Mouse (Mus musculus): ENCODE measurements around the gene Mettl24.
"Not testable (repeated sequence)": the region's sequence is repeated elsewhere in the genome, so short reads cannot be mapped to it uniquely, and the experiment has no call there.

Gene Mettl24

GRCm38 (mm10) chr10:40750293-40751047 is 67.4 kb downstream of the Mettl24 start:
- no peak for DNase-seq

DNA sequence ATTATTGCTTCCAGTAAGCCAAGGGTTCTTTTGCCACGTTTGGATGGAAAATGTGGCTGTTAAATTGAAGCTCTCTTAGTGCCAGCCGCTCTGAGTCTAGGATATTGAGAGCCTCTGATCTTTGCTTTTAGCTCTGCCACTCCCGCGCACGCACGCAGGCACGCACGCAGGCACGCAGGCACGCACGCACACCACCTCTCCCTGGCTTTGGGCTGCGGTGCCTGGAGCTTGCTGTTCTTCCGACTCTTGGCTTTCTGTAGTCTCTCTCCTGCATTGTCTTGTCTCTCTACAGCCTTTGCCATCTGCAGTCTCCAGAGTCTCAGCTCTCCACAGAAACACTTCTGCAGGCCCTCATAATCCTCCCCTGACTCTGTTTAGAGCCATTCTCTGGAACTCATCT is 68.1 kb downstream of the Mettl24 start:
- DNase-seq: no peak

GRCm38 (mm10) chr10:40753036-40753435 is 70.0 kb downstream of the Mettl24 start:
- DNase-seq: no peak

DNA sequence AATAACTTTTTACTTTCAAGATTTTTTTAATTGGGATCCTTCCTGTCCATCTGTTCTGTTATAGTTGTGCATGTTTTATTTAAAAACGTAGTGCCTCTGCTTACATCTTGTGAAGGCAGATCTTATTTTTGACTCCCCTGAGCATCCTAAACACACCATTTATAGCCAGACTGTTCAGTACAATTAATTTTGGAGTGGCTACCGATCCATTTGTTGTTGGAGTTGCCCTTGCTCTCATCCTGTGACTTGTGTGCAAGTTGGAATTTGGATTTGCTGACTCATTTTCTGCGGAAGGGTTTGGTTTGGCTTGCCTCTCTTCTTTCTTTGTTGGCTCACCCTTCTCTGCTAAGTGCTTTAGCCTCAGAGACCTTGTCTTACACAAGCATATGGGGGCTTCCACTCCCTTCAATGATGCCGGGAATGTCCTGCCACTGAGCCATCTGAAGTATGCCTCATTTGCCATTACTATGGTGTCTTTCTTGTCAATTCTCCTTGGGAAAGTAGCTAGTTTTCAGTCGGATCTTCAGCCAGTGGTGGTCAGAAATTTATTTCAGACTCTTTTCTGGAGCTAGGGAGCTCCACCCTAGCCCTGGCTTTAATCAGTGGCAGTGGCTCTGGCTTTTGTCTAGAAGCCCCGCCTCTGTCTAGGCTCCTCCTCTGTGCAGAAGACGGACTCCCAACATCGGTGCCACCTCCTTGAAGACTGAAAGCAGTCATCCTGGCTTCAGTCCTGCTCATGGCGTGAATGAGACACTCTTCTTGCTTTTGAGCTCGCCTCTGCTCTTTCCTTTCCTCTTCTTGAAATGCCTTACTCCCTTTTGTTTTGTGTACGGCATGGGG is 75.3 kb downstream of the Mettl24 start:
- DNase-seq: peak; percentile 32

GRCm38 (mm10) chr10:40759391-40760194 is 76.5 kb downstream of the Mettl24 start:
- not testable (repeated sequence) for DNase-seq

- no peak for DNase-seq
Measured at GRCm38 (mm10) chr10:40760195-40761009, 77.3 kb downstream of the Mettl24 start.

GRCm38 (mm10) chr10:40761010-40761752 is 78.1 kb downstream of the Mettl24 start:
- DNase-seq: no peak

DNA sequence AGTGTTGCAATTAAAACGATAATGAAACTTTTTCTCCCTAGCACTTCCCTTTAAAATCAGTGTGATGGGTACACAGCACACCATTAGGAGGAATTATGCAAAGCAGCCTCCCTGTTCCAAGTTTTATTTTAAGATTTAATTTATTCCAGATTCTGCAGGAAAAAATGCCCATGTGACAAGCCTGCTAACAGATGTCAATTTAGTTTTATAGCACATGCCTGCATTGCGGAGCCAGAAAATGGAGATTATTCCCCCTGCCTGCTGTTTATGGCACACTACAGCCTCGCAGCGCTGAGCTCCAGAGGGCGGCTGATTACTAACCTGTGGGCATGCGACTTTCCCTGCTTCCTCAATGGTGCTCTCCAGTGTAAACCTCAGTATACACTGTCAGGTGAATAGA is 79.5 kb downstream of the Mettl24 start:
- no peak for DNase-seq

- no peak for DNase-seq
Measured at GRCm38 (mm10) chr10:40763084-40763720, 80.1 kb downstream of the Mettl24 start.

DNA sequence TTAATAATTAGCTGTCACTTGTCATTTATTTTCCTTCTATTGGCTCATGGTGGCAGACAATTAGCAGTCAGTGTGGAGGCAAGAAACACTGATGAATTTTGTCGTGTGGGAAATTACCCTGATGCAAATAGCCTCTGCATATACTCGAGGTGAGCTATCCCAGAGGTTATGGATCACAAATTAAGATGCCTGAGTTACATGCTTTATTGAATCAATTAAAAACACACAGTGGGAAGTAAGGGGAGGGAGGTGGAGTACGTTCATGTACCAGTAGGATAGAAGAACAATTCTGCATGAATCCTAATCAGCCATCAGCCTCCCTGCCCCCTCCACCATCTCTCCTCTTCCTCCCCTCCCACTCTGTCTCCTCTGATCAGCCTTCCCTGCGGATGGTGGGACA is 89.2 kb downstream of the Mettl24 start:
- no peak for DNase-seq

- DNase-seq: no peak
Measured at GRCm38 (mm10) chr10:40775151-40775550, 92.1 kb downstream of the Mettl24 start.

GRCm38 (mm10) chr10:40775655-40776054 is 92.6 kb downstream of the Mettl24 start:
- no peak for DNase-seq

GRCm38 (mm10) chr10:40777171-40777570 is 94.1 kb downstream of the Mettl24 start:
- DNase-seq: no peak

GRCm38 (mm10) chr10:40778472-40778871 is 95.4 kb downstream of the Mettl24 start:
- DNase-seq: no peak

DNA sequence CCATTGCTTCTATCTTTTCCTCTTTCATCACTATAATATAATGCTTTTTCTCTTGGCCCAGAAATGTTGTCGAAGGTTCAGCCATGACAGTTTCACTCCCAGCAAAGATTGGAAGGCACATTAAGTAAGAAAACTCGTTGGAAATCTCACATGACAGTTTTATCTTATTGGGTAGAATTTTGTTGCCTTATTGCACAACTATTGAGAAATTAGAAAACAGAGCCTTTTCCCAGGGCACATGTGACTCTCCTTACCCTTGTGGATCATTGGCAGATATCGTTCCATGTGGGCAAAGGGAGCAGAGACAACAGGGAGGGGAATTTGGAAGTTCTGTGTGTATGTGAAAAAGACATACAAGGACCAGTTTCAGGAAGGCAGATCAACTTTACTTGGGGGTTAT is 107.3 kb downstream of the Mettl24 start:
- no peak for DNase-seq

DNA sequence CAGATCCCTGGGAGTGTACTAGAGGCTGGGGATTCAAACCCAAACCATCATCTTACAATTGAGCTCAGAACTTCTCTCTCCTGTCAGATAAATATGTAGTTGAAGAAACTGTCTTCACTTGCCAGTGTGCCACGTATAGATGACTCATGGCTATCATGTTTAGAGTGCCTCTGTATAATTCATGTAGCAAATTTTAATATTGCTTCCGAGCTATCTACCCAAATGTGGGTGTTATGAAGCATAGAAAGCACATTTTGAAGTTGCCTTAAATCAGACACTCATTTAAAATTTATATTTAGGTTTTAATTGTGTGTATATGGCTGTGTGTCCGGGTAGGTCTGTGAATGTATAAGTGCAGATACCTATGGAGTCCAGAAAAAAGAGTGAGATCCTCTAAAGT is 109.0 kb downstream of the Mettl24 start:
- DNase-seq: no peak

DNA sequence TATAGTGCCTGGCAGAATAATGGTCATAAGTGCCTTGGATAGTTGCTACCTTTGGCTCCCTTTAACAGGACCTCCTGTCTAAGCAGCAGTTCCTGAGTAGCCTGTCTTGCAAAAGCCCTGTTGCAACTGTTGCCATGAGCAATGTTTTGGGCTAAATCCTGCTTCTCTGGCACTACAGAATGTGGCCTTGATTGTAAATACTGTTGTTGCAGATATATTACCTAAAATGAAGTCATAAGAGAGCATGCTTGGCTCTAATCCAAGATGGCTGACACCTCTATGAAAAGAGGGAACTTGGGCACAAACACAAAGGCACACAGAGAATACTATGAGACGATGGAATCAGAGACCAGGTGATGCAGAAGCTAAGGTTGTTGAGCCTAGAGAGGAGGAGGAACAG is 122.1 kb downstream of the Mettl24 start:
- DNase-seq: no peak

DNA sequence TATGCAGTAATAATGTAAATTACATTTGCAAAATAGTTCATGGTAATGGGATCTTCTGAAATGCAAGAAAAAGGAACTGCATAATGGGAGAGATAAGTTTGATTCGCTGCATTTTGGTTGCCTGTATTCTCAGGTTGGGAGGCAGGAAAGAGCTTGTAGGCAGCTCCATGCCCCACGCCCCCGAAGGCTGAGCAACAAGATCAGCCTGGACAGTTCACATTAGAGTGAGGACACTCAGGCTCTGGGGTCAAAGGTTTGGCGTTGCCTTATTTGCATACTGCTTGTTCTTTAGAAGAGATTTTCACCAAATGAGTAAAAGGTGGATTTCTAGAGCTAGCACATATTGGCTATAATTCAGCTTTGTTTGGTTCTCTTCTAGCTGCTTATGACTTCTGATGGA is 123.1 kb downstream of the Mettl24 start:
- no peak for DNase-seq

DNA sequence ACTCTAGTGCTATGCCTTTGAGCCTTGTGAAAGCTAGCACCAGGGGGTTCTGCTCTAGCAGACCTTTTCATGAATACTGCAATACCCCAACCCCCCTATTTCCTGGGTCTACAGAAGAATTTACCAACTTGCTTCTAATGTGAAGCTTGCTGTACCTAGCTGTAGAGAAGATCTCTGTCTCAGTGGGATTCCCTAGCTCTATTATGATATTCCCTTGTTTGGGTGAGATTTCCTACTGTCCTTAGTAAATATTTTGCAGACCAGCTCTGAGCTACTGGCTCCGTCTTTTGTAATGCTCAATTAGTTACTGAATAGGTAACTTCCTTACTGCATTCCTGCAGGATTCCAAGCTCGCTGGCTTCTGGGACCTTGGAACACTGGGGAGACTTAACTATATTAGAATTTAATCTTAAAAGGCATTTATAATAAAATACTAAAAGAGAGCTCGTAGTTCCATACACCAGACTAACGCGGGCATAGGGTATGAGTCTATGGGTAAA is 126.4 kb downstream of the Mettl24 start:
- DNase-seq: not testable (repeated sequence)

- no peak for DNase-seq
Measured at GRCm38 (mm10) chr10:40813627-40814026, 130.5 kb downstream of the Mettl24 start.

DNA sequence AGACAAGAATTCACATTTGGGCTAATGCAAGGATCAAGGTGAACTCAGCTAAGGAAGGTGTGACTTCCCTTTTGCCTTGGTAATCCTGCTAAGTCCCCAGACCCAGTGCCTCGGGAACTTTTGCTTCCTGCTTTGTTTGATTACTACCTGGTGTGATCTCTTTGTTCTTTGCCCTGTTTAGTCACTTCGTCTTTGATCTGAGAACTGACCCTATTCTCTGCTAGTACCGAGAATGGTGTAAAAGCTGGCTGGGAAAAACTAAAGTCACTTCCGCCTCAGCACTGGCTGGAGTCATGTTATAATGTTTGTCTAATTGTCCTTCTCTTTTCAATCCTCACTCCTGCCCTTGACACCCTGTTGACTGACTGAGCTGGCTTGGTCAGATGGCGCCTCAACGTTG is 133.4 kb downstream of the Mettl24 start:
- DNase-seq: no peak

Measured in lung, postnatal 36 days (tissue).